Mouse (Mus musculus): ENCODE results near the gene Pias4.

GRCm38 (mm10) chr10:81167200-81168086 lies at the start of gene Pias4:
- TF ChIP-seq E2F4 (IDR thresholded peaks at IDR 0.05; ENCODE audit: borderline replicate concordance, low read depth, low read length) (no peak), CHD1 (IDR thresholded peaks at IDR 0.05; ENCODE audit: low read depth, low read length) (no peak)

Data from MEL (cell line).